Mouse (Mus musculus) heart, postnatal 25 days (tissue): ENCODE data around the gene Traf7. TPM values are rescaled to one million over a fixed set of nuclear protein-coding genes. Genes with fewer than 3 reads are reported as not detected.

Experiments used
- DNase-seq: peaks from one replicate; pipeline ENCODE4 v3.0.0; 2022; ENCODE audit warnings: low spot score
- intact Hi-C: fragments of 180-260 bp; cut with DNase I; formaldehyde crosslinking; loops from one replicate; pipeline ENCODE4 v1.15.1; 2025
- total RNA-seq, 2 experiments: library from RNA; stranded (reverse); gene quantifications; 2 replicates each; pipeline ENCODE4 v1.2.3; 2021

The Traf7 gene
- 10 to 100 TPM; 43.6 to 54.1 TPM for total RNA-seq

GRCm38 (mm10) chr17:24527723-24528559 is at the start of gene Traf7:
TSS of gene Traf7 (minus strand) at chr17:24527938.
- intact Hi-C loops: loop anchor here (5.0 kb wide), 3 partner anchors 124 to 189 kb away; partner anchors contain the start of genes Rnf151, Rps2, Slc9a3r2 and Zfp598
- peak; percentile 93 for DNase-seq

- DNase-seq: no peak
- intact Hi-C loops: no loop called here
Measured at GRCm38 (mm10) chr17:24573811-24574210, 46.1 kb upstream of the Traf7 start.

GRCm38 (mm10) chr17:24572651-24573245 is 45.0 kb upstream of the Traf7 start:
- intact Hi-C loops: no loop called here
- no peak for DNase-seq

GRCm38 (mm10) chr17:24569837-24570236 is 42.1 kb upstream of the Traf7 start:
- intact Hi-C loops: no loop called here
- no peak for DNase-seq

GRCm38 (mm10) chr17:24567034-24567779 is 39.5 kb upstream of the Traf7 start:
- intact Hi-C loops: no loop called here

GRCm38 (mm10) chr17:24565792-24566191 is 38.1 kb upstream of the Traf7 start:
- intact Hi-C loops: no loop called here
- no peak for DNase-seq

More at GRCm38 (mm10) chr17:24567034-24567779, 39.5 kb upstream of the Traf7 start:
- DNase-seq: peak; percentile 45

- no peak for DNase-seq
- intact Hi-C loops: no loop called here
Measured at GRCm38 (mm10) chr17:24565092-24565491, 37.4 kb upstream of the Traf7 start.

- DNase-seq: no peak
- intact Hi-C loops: no loop called here
Measured at GRCm38 (mm10) chr17:24564422-24564821, 36.7 kb upstream of the Traf7 start.

- intact Hi-C loops: no loop called here
- no peak for DNase-seq
Measured at GRCm38 (mm10) chr17:24563638-24564037, 35.9 kb upstream of the Traf7 start.

GRCm38 (mm10) chr17:24561592-24561991 is 33.9 kb upstream of the Traf7 start:
- intact Hi-C loops: no loop called here
- DNase-seq: no peak

- no peak for DNase-seq
- intact Hi-C loops: no loop called here
Measured at GRCm38 (mm10) chr17:24560301-24561028, 32.7 kb upstream of the Traf7 start.

GRCm38 (mm10) chr17:24559146-24559545 is 31.4 kb upstream of the Traf7 start:
- DNase-seq: peak; percentile 74
- intact Hi-C loops: no loop called here

- no peak for DNase-seq
- intact Hi-C loops: no loop called here
Measured at GRCm38 (mm10) chr17:24558600-24559099, 30.9 kb upstream of the Traf7 start.

- DNase-seq: peak; percentile 84
- intact Hi-C loops: no loop called here
Measured at GRCm38 (mm10) chr17:24557091-24557490, 29.4 kb upstream of the Traf7 start.

- intact Hi-C loops: no loop called here
- no peak for DNase-seq
Measured at GRCm38 (mm10) chr17:24551050-24551444, 23.3 kb upstream of the Traf7 start.

- intact Hi-C loops: no loop called here
- DNase-seq: peak; percentile 82
Measured at GRCm38 (mm10) chr17:24550416-24551049, 22.8 kb upstream of the Traf7 start.

GRCm38 (mm10) chr17:24549618-24550415 is 22.1 kb upstream of the Traf7 start, which contains the start of gene Pkd1:
TSS of gene Pkd1 (plus strand) at chr17:24549834.
- peak; percentile 100 for DNase-seq
- intact Hi-C loops: no loop called here

GRCm38 (mm10) chr17:24548921-24549617 is 21.3 kb upstream of the Traf7 start:
- DNase-seq: no peak
- intact Hi-C loops: no loop called here
